ENCODE assay signal across 14 mouse cellular contexts in the genomic region with DNA sequence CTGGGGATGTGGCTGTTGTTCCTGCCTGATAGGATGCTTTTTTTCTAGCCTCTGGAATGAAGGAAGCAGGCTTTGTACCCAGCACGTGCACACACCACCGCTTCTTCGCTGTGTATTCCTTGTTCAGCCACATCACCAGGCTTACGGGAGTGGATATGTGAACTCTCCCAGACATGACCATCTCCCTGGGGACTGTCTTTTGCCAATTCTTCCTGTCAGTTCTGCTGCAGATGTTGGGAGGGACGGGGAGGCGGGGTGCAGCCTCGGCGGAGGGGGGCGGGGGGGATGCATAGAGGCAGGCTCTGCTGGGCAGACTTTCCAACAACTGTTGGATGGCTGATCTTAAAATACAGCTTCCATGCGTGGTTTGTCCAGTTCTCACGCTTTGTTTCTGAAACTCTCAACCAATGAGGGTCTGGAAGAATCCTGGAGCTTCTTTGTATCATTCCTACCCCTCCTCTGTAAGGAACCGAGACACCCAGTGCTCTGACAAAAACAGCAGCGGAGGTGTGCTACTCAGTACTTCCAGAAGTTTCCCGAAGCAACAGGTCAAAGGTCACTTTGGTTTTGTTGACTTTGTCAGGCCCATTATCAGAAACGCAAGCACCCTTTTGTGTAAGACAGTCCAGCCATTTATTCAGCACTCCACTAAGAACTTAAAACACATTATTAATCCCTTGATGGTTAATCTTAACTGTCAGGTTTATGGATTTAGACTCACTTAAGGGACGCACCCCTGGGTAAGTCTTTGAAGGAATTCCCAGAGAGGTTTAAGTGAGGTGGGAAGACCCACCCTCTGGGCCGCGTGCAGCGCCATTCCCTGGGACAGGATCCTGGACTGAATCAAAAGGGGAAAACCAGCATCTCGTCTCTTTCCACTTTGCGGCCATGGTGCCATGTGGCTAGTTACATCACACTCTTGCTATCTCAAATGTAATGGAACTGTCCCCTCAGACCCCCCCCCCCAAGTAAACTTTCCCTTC.
A peak's percentile ranks its signal among the peaks of the same experiment; 100 is the strongest.
DNase-seq lines count a peak whose midpoint lies in the region; TF ChIP-seq lines count a peak whose summit lies in the region.
"Had no signal": no experiment of that assay in that cellular context is flagged by ENCODE, and none has a peak within 500 bp of the region (broad histone marks: within the 10 kb centered on the region; RNA-seq: fewer than 3 reads in every experiment).

No protein-coding gene starts in this region.

- H3K27me3 ChIP-seq in kidney, adult 2 months (replicated peaks; ENCODE audit: control insufficient read depth, insufficient read depth, low read length): no peaks in the 10 kb centered on the region
- H3K27me3 ChIP-seq: CH12.LX; lung, embryonic 15.5 days; stomach, embryonic 15.5 days had no signal

- no peak overlapping the region for H3K4me3 ChIP-seq in kidney, adult 2 months (ENCODE audit: insufficient read depth, low read depth, low read length)
- H3K4me3 ChIP-seq: forebrain, embryonic 10.5 days; lung, embryonic 15.5 days; myocyte; stomach, embryonic 15.5 days had no signal

- H3K27ac ChIP-seq in kidney, adult 2 months (ENCODE audit: insufficient read depth, low read depth, low read length): no peak overlapping the region
- H3K27ac ChIP-seq: forebrain, embryonic 10.5 days; lung, embryonic 15.5 days; stomach, embryonic 15.5 days had no signal

- no peaks in the 10 kb centered on the region for H3K4me1 ChIP-seq in kidney, adult 2 months (ENCODE audit: control insufficient read depth, insufficient read depth, low read length)
- H3K4me1 ChIP-seq: lung, embryonic 15.5 days; stomach, embryonic 15.5 days had no signal

- no peak for TF ChIP-seq CTCF in kidney, adult 2 months (conservative IDR thresholded peaks at IDR 0.05; ENCODE audit: insufficient read depth, insufficient read length, low read depth, low read length)
- no peak for TF ChIP-seq CTCF in brain, embryonic 14.5 days (IDR thresholded peaks at IDR 0.05; ENCODE audit: borderline replicate concordance, extremely low read depth, insufficient read depth, insufficient read length)

- TF ChIP-seq POLR2A in kidney, adult 2 months (IDR thresholded peaks at IDR 0.05; ENCODE audit: low read depth, low read length): no peak
- no peak for TF ChIP-seq POLR2A in brain, embryonic 14.5 days (IDR thresholded peaks at IDR 0.05; ENCODE audit: borderline replicate concordance, extremely low read depth, insufficient read depth, insufficient read length, poor library complexity, severe bottlenecking)

- peak; percentile 44 for DNase-seq in kidney, adult 2 months
- DNase-seq in kidney, adult 18-20 months: no peak
- DNase-seq in brain, embryonic 14.5 days (ENCODE audit: low read depth): peak; percentile 38
- peak; percentile 48 for DNase-seq in gastrocnemius, postnatal 10 days
- DNase-seq in kidney, postnatal 25 days: peak; percentile 24 to 43
- DNase-seq in layer of hippocampus, adult 18-20 months (ENCODE audit: low spot score in 2 of 2): no peak
- no peak for DNase-seq in right cerebral cortex, postnatal 36 days (ENCODE audit: low spot score in 2 of 2)
- DNase-seq: cerebellum, postnatal 36 days; retina, postnatal 1 day had no signal

- no peaks in the 10 kb centered on the region for H3K36me3 ChIP-seq in kidney, adult 2 months (ENCODE audit: control insufficient read depth, insufficient read depth, low read length)
- H3K36me3 ChIP-seq: forebrain, embryonic 10.5 days; lung, embryonic 15.5 days; stomach, embryonic 15.5 days had no signal

- WGBS in kidney, adult 2 months: 49% methylated on average over 21 of the region's 21 CpGs

Comparison
In these comparisons a context has a peak if more than half of its experiments do, and no peak if none do; other contexts are left out.
1. DNase-seq: peak in kidney, adult 2 months (single experiment), brain, embryonic 14.5 days (single experiment), gastrocnemius, postnatal 10 days (single experiment) and kidney, postnatal 25 days (2 of 2); none in kidney, adult 18-20 months (single experiment), layer of hippocampus, adult 18-20 months (0 of 2) and right cerebral cortex, postnatal 36 days (0 of 2).